Mouse (Mus musculus) bone marrow macrophage, adult 2 months (primary cell): ENCODE measurements around the gene Eif4e.

Experiments
- CTCF ChIP-seq: IDR thresholded peaks from 2 replicates; pipeline ENCODE4 v1.5.1; 2012; ENCODE audit warnings: low read depth, mild to moderate bottlenecking, low read length, moderate library complexity
- POLR2A ChIP-seq: IDR thresholded peaks from 2 replicates; pipeline ENCODE4 v1.6.1; 2012; ENCODE audit warnings: mild to moderate bottlenecking, low read depth, low read length, borderline replicate concordance

DNA sequence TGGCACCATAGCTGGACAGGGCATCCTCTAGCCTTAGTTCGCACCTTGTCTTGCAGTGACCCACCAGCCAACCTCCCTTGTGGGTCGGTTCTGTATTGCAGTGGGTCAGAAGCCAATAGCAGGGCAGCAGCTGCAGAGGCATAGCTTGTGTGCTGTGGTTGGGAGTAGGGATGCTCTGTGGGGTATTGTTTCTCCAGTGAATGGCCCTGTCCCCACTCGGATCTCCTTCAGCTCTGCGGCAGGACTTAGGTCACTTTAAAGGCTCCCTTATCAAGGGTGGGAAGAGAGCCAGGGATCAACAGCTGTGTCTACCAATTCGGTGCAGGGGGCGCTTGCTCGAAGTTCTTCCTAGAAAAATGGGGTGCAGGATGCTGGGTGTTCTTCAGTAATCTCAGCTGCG lies 67.2 kb downstream of the Eif4e start:
- TF ChIP-seq CTCF (no peak), POLR2A (no peak)
